Mouse (Mus musculus) layer of hippocampus, postnatal 10 days (tissue): ENCODE results near the gene Sox15. TPM values are rescaled to one million over a fixed set of nuclear protein-coding genes. Genes with fewer than 3 reads are reported as not detected.

Source experiments
- DNase-seq, 2 experiments: peaks; one replicate each; pipeline ENCODE4 v3.0.0; 2021; ENCODE audit warnings: low spot score in 2 of 2
- total RNA-seq, 2 experiments: library from RNA; stranded (reverse); gene quantifications; 2 replicates each; pipeline ENCODE4 v1.2.3; 2021

Sox15 gene
- total RNA-seq, 2 experiments from 2014 or later: not detected

- no peak for DNase-seq
These were observed 21.8 kb upstream of the Sox15 start for GRCm38 (mm10) chr11:69633128-69633866.

GRCm38 (mm10) chr11:69635471-69635870, 19.6 kb upstream of the Sox15 start:
- DNase-seq: no peak

DNA sequence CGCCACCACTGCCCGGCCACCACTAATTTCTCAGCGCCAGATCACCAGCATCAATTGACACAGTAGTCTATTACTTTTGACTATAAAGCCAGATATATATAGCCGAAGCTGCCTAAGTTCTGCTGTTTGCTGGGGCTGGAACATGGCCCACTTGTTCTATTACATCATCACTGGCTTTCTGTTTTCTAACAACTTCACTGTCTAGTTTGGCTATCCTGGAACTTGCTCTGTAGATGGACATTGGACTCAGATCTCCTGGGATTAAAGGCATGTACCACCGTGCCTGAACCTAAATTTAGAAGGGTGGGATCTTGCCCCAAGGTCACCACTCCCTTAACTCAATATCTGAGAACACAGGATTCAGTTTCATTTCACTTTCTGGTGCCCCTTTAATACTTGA, 9.3 kb upstream of the Sox15 start:
- DNase-seq: no peak

DNA sequence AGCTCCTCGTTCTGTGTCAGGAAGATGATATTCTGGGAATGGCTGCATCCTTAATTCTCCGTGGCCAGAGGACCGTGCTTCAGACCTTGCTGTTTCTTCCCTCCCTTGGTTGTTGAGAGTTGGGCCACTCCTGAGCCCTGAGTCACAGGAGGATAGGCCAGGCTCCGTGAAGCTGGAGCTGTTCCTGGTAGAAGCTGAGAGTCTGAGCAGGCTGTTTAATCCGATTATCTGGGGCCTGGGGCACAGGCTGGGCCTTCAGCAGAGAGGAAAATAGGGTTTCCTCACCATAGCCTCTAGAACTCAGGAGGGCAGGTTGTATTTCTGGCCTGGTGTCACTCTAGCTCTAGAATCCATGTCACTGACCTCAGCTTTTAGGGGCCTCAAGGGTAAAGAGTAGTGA, 1.7 kb upstream of the Sox15 start:
- DNase-seq: no peak

DNA sequence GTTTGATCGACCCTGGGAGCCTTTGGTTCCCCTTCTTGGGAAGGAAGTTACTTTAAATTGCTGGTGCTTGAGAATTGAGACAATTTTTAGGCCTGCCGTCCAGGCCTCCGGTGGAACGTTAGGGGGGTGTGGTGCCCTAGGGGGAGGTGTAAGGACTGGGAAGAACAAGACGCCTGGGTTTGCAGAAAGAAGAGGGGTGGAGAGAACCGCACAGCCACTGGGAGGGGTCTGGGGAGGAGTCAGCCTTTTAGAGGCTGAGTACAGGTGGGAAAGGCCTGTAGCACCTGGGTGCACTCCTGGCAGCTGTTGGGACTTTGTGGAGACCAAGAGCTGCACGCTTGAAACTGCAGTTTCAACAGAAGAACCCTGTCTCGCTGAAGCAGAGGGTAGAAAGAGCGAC, 354 bp upstream of the Sox15 start:
- no peak for DNase-seq

- DNase-seq: no peak
These were observed 946 bp downstream of the Sox15 start for GRCm38 (mm10) chr11:69656065-69656455.

GRCm38 (mm10) chr11:69656617-69657461, 1.7 kb downstream of the Sox15 start:
- no peak for DNase-seq

DNA sequence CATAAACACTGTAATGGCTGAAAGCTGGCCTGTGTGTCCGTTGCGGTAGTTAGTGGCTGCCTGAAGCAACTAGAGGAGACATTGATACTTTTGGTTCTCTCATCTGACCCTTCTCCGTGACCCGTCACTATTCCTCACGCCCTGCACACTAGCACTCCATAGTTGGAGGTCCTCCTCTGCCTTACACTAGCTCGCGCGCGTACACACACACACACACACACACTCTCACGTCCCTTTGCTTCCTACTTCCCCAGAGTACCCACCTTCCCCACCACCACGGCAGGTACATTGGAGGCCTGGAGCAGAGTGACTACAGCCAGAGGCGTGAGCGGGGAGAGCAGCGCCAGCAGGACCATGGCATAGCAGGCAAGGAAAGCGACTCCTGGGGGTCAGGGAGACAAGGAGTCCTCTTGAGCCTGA, 2.4 kb downstream of the Sox15 start:
- DNase-seq: no peak

GRCm38 (mm10) chr11:69661221-69661881, 6.2 kb downstream of the Sox15 start:
- DNase-seq: no peak

GRCm38 (mm10) chr11:69662213-69662966, 7.3 kb downstream of the Sox15 start, which contains the start of gene Mpdu1:
Gene Mpdu1 (minus strand): TSS chr11:69662642.
- peak; percentile 93 to 94 for DNase-seq

DNA sequence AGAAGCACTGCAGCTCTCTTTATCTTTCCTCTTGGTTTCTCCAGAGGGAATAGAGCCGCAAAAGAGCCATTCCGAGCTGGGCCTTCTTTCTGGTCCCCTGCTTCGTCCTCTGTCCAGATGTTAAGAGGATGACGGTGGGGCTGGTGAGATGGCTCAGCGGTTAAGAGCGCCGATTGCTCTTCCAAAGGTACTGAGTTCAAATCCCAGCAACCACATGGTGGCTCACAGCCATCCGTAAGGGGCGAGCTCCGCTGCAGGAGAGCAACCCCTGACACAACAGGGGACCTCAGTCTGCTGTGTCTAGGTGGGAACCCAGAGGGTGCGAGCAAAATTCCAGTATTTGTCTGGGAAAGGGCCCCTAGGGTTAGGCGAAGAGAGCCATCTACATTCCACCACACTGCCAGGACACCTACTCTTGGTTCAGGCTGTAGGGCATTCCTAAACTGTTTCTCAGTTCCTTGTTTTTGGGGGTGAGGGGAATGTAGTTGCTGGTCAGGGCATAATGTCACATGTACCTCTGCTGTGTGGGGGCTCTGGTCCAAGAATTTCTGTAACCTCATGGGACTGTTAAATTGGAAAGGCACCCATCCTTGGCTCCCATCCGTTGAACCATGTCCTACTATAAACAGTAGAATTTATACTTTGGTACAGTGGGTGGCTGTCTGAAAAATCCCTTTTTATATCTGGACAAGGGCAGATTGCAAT, 8.0 kb downstream of the Sox15 start:
- DNase-seq: no peak

DNA sequence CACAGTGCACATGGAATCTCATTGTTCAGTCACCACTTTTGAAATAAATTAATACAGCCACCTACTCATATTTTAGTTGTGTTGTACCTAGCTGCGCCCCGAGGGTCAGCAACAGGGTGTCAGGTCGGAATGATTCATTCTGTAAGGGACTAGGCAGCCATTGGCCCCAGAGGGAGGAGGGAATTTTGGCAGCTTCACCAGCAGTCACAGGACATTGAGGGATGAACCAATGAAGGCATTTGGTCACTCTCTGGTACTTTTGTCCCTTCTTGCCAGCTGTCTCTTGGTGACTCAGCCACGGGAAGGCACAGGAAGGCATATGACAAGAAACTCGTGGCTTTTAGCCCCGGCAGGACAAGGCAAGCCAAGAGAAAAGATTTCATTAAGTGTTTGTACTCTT, 8.7 kb downstream of the Sox15 start:
- no peak for DNase-seq

DNA sequence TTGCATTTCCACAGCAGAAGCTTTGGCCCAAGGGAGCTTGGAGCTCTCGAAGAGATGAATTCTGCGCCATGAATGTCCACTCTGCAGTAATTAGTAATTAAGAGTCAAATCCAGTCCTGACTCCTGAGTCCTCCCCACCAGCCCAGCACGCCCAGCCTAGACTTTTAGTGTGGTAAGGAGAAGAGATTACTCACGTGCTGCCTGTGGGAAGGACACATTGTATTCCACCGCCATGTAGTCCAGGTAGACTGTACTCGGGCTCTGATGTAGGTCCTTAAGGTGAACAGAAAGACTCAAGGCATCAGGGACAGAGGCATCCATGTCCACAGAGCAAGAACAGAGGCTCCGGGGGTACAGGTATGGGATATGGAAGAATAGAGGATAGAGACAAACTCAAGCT, 9.7 kb downstream of the Sox15 start:
- no peak for DNase-seq

DNA sequence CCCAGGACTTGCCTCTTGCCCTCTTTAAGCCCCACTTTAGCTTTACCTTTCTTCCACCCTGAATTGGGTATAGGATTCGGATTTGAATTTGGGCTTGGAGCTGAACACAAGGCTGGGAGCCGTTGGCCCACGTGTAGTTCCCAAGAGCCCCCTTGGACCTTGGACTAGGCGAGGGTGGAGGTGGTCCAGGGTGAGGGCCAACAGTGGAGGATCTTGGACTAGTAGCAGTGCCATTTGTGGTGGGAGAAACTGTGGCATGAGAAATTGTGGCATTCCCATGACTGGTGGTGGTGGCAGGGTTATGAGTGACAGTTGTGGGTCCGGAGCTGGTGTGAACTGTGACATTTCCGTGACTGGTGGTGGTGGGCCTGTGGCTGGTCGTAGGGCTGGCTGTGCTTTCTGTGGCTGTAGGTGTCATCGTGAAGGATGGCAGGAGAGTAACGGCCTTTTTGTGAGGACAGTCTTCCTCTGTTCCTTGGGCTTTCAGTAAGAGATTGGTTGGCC, 10.4 kb downstream of the Sox15 start:
- no peak for DNase-seq

DNA sequence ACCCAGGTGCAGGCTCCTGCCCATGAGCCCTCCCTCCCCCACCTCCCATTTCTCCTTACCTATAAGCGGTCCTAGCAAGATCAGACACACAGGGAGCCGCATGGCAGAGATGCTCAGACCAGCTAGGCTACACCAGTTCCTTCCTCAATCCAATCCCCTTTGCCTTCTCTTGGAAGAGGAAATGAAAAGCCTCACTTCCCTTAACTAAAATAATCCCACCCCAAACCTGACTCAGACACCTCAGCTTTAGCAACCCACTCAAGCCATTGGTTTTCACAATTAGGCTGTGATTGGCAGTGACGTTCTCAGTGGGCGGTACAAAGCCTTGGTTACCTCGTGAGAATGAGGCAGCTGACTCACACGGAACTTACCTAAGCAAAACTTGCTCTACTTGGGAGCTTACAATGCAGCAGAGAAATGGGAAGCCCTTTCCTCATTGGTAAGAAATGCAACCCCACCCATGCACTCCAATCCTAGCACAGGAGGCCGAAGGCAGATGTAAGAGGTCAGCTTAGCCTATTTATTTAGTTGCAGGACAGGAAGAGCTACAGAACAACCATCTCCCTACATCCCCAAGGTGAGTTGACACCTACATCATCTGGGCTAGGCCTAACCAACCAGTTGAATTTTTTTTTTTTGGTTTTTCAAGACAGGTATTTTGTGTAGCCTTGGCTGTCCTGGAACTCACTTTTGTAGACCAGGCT, 11.0 kb downstream of the Sox15 start, which contains the start of gene Cd68:
Gene Cd68 (minus strand): TSS at position 193 of the 704 bp plus-strand sequence.
- DNase-seq: peak; percentile 60

GRCm38 (mm10) chr11:69666665-69667005, 11.5 kb downstream of the Sox15 start:
- no peak for DNase-seq

DNA sequence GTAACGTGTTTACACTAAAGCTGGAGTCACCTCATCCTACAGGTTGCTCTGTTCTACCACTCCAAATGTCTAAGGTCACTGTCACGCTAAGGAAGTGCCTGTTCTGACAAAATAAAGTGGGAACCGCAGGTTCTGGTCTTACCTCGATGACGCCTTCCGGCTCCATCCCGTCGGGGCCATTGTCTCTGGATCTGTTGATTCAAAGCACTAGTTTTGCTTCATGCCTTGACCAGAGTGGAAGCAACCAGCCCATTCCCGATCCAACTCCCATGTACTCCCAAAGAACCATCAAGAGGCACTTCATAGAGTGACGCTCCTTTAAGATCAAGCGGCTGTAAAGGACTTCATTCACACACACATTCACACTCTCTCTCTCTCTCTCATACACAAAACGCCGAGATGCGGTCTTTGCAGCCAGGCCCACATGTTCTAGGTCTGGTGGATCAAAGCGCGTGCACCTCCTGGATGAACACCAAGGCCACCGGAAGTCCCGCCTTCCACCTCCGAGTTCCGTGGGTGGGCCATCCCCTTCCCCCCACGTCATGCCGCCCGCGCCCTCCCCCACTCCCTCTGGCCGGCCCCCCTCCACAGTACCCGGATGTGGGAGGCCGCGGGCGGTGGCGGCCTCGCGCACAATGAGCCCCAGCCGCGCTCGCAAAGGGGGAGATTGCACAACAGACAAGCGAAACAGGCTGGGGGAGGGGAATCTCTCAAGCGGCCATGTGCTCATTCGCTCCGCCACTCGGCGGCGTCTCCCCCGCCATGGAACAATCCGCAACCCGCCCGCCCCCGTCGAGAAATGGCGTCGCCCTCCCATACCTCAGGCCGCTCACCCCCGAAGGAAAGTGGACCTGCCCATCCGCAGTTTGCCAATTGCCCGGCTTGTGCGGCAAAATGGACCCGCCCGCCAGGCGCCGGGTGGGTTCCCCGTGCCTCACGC, 15.9 kb downstream of the Sox15 start:
- peak; percentile 92 to 95 for DNase-seq

DNA sequence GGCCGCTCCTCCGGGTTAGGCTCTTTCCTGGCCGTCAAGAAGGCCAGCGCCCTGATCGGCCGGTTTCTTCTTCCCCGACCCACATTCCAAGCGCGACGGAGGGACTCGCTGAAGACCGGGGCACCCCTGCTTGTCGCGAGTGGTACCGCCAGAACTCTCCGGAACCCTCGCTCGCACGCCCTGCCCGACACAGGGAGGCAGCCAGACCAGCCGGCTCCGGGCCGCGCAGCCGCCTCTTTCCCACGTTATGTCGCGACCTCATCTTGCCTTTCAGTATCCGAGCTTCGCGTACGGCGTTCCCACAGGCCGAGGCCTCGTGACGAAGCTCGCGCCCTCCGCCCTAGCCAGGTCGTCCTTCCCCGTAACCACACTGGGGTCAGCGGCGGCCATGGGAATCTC, 16.6 kb downstream of the Sox15 start:
- DNase-seq: no peak
